Mouse (Mus musculus): Measurements from ENCODE around the gene Poc1a. TPM values are rescaled to one million over a fixed set of nuclear protein-coding genes. Genes with fewer than 3 reads are reported as not detected.

Gene Poc1a
- polyA plus RNA-seq, 1 experiment = 7.6 TPM

DNA sequence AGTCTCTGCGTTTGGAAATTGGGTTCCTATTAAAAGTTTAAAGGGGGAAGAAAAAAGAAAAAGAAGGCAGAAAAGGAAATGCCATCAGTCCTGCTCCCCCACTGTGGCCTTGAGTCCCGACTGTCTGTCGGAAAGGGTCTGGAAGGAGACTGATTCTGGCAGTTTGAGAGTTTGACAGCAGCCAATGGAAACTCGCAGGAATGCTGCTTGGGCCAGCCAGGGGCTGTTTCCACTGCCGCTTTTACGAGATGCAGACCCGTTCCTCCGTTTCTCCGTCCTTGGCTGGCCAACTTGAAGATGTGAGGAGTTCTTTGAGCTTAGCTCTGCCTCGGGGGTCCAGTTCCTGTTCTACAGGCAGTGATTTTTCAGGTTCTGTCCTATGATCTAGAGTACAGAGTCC, 67.4 kb downstream of the Poc1a start:
- Histone ChIP-seq H3K4me3 (no peak overlapping the region), H3K36me3 (ENCODE audit: control insufficient read depth, insufficient read depth) (no peaks in the 10 kb centered on the region), H3K4me2 (ENCODE audit: low read depth) (no peak overlapping the region), H3K79me2 (ENCODE audit: control insufficient read depth, insufficient read depth) (no peaks in the 10 kb centered on the region), H3K27me3 (ENCODE audit: control insufficient read depth, insufficient read depth, insufficient read length) (no peaks in the 10 kb centered on the region), H3ac (ENCODE audit: control insufficient read depth, insufficient read length) (no peak overlapping the region)
- no peak for TF ChIP-seq POLR2AphosphoS2 (IDR thresholded peaks at IDR 0.05; ENCODE audit: insufficient read length, low read depth)
- no peak for TF ChIP-seq MYOD1 (IDR thresholded peaks at IDR 0.05; ENCODE audit: control insufficient read depth in 1 of 3, insufficient read length in 2 of 3, low read depth in 2 of 3)
- no peak for TF ChIP-seq SRF (IDR thresholded peaks at IDR 0.05; ENCODE audit: control insufficient read depth, insufficient read length, low read depth)

DNA sequence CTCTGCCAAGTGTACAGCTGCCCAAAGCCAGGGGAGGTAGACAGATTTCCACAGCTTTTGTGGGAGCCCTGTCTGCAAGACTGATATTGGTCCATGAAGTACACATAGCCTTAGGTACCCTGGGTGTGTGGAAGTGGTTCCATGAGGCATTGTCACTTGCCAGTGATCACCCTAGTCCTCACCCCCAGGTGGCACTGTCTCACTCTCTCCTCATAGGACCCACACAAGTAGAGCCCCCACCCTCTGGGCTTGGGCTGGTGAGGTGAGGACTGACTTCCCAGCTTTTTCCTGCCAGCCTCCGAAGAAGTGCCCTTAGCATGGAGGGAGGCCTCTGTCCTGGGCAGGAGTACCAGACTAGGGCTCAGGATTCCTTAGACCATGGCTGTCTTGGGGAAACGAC, 68.2 kb downstream of the Poc1a start:
- Histone ChIP-seq H3ac (ENCODE audit: control insufficient read depth, insufficient read length) (no peak overlapping the region), H3K36me3 (ENCODE audit: control insufficient read depth, insufficient read depth) (no peaks in the 10 kb centered on the region), H3K4me2 (ENCODE audit: low read depth) (no peak overlapping the region), H3K79me2 (ENCODE audit: control insufficient read depth, insufficient read depth) (no peaks in the 10 kb centered on the region), H3K27me3 (ENCODE audit: control insufficient read depth, insufficient read depth, insufficient read length) (no peaks in the 10 kb centered on the region), H3K4me3 (no peak overlapping the region)
- no peak for TF ChIP-seq TCF12 (IDR thresholded peaks at IDR 0.05; ENCODE audit: insufficient read depth, poor library complexity, severe bottlenecking)
- no peak for TF ChIP-seq CEBPB (IDR thresholded peaks at IDR 0.05; ENCODE audit: insufficient read depth, poor library complexity, severe bottlenecking)
- TF ChIP-seq MAX (IDR thresholded peaks at IDR 0.05; ENCODE audit: low read depth) = no peak
- TF ChIP-seq MYOG (IDR thresholded peaks at IDR 0.05; ENCODE audit: control insufficient read depth in 1 of 3, insufficient read depth in 1 of 3, insufficient read length in 2 of 3, low read depth in 2 of 3) = no peak
- no peak for TF ChIP-seq MYOD1 (IDR thresholded peaks at IDR 0.05; ENCODE audit: control insufficient read depth in 1 of 3, insufficient read length in 2 of 3, low read depth in 2 of 3)
- TF ChIP-seq USF1 (IDR thresholded peaks at IDR 0.05; ENCODE audit: low read depth) = no peak
- TF ChIP-seq TCF3 (IDR thresholded peaks at IDR 0.05; ENCODE audit: insufficient read length, low read depth) = no peak
- no peak for TF ChIP-seq POLR2A (IDR thresholded peaks at IDR 0.05; ENCODE audit: insufficient read length, low read depth)
- TF ChIP-seq REST (IDR thresholded peaks at IDR 0.05; ENCODE audit: insufficient read depth, insufficient read length) = no peak
- no peak for TF ChIP-seq SRF (IDR thresholded peaks at IDR 0.05; ENCODE audit: control insufficient read depth, insufficient read length, low read depth)
- no peak for TF ChIP-seq E2F4 (IDR thresholded peaks at IDR 0.05; ENCODE audit: insufficient read depth)
- TF ChIP-seq POLR2AphosphoS2 (IDR thresholded peaks at IDR 0.05; ENCODE audit: insufficient read length, low read depth) = no peak

DNA sequence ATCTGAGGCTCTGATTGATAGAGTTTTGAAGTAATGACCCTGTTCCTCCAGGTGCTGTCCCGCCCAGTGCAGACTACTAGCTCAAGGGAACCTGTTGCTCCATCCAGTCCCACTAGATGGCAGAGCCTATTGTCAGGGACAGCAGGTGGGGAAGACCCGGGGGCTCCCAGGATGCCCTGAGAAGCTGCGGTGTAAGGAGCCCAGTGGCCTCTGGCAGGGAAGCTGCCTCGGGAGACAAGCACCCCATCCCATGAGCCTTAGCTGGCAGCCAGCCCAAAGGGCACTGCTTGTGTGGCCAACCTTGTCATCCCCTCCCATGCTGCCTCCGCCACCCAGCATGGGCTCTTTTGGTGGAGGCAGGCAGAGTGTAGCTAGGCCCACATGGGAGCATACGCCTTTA, 70.3 kb downstream of the Poc1a start:
- H3K27me3 ChIP-seq (ENCODE audit: control insufficient read depth, insufficient read depth, insufficient read length) = no peaks in the 10 kb centered on the region
- H3K4me2 ChIP-seq (ENCODE audit: low read depth) = no peak overlapping the region
- H3K4me3 ChIP-seq = no peak overlapping the region
- no peak overlapping the region for H3ac ChIP-seq (ENCODE audit: control insufficient read depth, insufficient read length)
- H3K36me3 ChIP-seq (ENCODE audit: control insufficient read depth, insufficient read depth) = no peaks in the 10 kb centered on the region
- TF ChIP-seq SRF (IDR thresholded peaks at IDR 0.05; ENCODE audit: control insufficient read depth, insufficient read length, low read depth) (no peak), POLR2A (IDR thresholded peaks at IDR 0.05; ENCODE audit: insufficient read length, low read depth) (no peak), CEBPB (IDR thresholded peaks at IDR 0.05; ENCODE audit: insufficient read depth, poor library complexity, severe bottlenecking) (no peak), MAX (IDR thresholded peaks at IDR 0.05; ENCODE audit: low read depth) (no peak), TCF12 (IDR thresholded peaks at IDR 0.05; ENCODE audit: insufficient read depth, poor library complexity, severe bottlenecking) (no peak), E2F4 (IDR thresholded peaks at IDR 0.05; ENCODE audit: insufficient read depth) (no peak), POLR2AphosphoS2 (IDR thresholded peaks at IDR 0.05; ENCODE audit: insufficient read length, low read depth) (no peak)
- H3K79me2 ChIP-seq (ENCODE audit: control insufficient read depth, insufficient read depth) = no peaks in the 10 kb centered on the region

DNA sequence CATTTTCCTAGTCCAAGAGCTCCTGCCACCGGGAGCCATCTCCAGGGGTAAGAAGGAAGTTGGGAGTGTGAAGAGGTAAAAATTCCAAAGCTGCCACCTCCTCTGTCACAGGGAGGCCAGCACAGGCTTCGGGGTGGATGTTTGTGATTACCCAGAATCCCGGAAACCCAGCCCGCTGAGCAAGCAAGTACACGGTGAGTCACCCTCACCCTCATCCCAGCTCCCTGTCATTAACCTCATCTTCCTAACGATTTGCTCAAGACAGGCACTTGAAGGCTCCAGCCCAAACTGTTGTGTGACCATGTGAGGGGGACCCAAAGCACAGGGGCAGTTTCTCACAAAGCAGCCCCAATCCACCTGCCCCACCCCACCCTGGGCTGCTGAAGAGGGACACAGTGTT, 72.9 kb downstream of the Poc1a start:
- TF ChIP-seq TCF12 (IDR thresholded peaks at IDR 0.05; ENCODE audit: insufficient read depth, poor library complexity, severe bottlenecking) = no peak
- TF ChIP-seq MAX (IDR thresholded peaks at IDR 0.05; ENCODE audit: low read depth) = no peak
- TF ChIP-seq POLR2A (IDR thresholded peaks at IDR 0.05; ENCODE audit: insufficient read length, low read depth) = no peak
- TF ChIP-seq POLR2AphosphoS2 (IDR thresholded peaks at IDR 0.05; ENCODE audit: insufficient read length, low read depth) = no peak
- TF ChIP-seq TCF3 (IDR thresholded peaks at IDR 0.05; ENCODE audit: insufficient read length, low read depth) = no peak
- TF ChIP-seq USF1 (IDR thresholded peaks at IDR 0.05; ENCODE audit: low read depth) = no peak
- no peak for TF ChIP-seq MYOG (IDR thresholded peaks at IDR 0.05; ENCODE audit: control insufficient read depth in 1 of 3, insufficient read depth in 1 of 3, insufficient read length in 2 of 3, low read depth in 2 of 3)
- no peak for TF ChIP-seq CEBPB (IDR thresholded peaks at IDR 0.05; ENCODE audit: insufficient read depth, poor library complexity, severe bottlenecking)
- no peak for TF ChIP-seq E2F4 (IDR thresholded peaks at IDR 0.05; ENCODE audit: insufficient read depth)
- no peak for TF ChIP-seq REST (IDR thresholded peaks at IDR 0.05; ENCODE audit: insufficient read depth, insufficient read length)
- TF ChIP-seq MYOD1 (IDR thresholded peaks at IDR 0.05; ENCODE audit: control insufficient read depth in 1 of 3, insufficient read length in 2 of 3, low read depth in 2 of 3) = no peak
- TF ChIP-seq SRF (IDR thresholded peaks at IDR 0.05; ENCODE audit: control insufficient read depth, insufficient read length, low read depth) = no peak
- H3K4me3 ChIP-seq = no peak overlapping the region
- no peak overlapping the region for H3ac ChIP-seq (ENCODE audit: control insufficient read depth, insufficient read length)
- no peaks in the 10 kb centered on the region for H3K36me3 ChIP-seq (ENCODE audit: control insufficient read depth, insufficient read depth)
- no peaks in the 10 kb centered on the region for H3K27me3 ChIP-seq (ENCODE audit: control insufficient read depth, insufficient read depth, insufficient read length)
- peak overlapping the region; percentile 56 for H3K4me2 ChIP-seq (ENCODE audit: low read depth)
- no peaks in the 10 kb centered on the region for H3K79me2 ChIP-seq (ENCODE audit: control insufficient read depth, insufficient read depth)

DNA sequence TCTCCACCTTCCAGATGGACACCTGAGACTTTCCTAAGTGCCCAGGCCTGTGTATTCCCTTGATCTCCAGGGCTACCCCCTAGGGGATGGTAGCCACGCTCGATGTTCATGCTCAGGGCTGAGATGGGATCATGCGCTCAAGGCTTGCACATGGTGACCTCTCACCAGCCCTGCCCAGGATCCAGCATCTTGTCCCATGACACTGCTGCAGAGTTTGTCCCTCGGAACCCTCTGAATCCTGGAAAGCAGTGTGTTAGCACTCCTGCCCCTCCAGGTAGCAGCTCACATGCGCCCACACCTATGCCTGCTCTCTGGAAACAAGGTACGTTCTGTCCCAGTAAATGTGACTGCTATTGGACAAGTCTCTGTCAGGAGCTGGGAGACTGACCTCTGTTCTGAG, 73.9 kb downstream of the Poc1a start:
- Histone ChIP-seq H3K27me3 (ENCODE audit: control insufficient read depth, insufficient read depth, insufficient read length) (no peaks in the 10 kb centered on the region), H3K79me2 (ENCODE audit: control insufficient read depth, insufficient read depth) (no peaks in the 10 kb centered on the region), H3K4me3 (no peak overlapping the region), H3K36me3 (ENCODE audit: control insufficient read depth, insufficient read depth) (no peaks in the 10 kb centered on the region), H3K4me2 (ENCODE audit: low read depth) (no peak overlapping the region), H3ac (ENCODE audit: control insufficient read depth, insufficient read length) (no peak overlapping the region)
- TF ChIP-seq E2F4 (IDR thresholded peaks at IDR 0.05; ENCODE audit: insufficient read depth) (no peak), MAX (IDR thresholded peaks at IDR 0.05; ENCODE audit: low read depth) (no peak), MYOD1 (IDR thresholded peaks at IDR 0.05; ENCODE audit: control insufficient read depth in 1 of 3, insufficient read length in 2 of 3, low read depth in 2 of 3) (no peak), MYOG (IDR thresholded peaks at IDR 0.05; ENCODE audit: control insufficient read depth in 1 of 3, insufficient read depth in 1 of 3, insufficient read length in 2 of 3, low read depth in 2 of 3) (no peak), SRF (IDR thresholded peaks at IDR 0.05; ENCODE audit: control insufficient read depth, insufficient read length, low read depth) (no peak), POLR2AphosphoS2 (IDR thresholded peaks at IDR 0.05; ENCODE audit: insufficient read length, low read depth) (no peak), POLR2A (IDR thresholded peaks at IDR 0.05; ENCODE audit: insufficient read length, low read depth) (no peak), CEBPB (IDR thresholded peaks at IDR 0.05; ENCODE audit: insufficient read depth, poor library complexity, severe bottlenecking) (no peak), USF1 (IDR thresholded peaks at IDR 0.05; ENCODE audit: low read depth) (no peak), TCF3 (IDR thresholded peaks at IDR 0.05; ENCODE audit: insufficient read length, low read depth) (no peak), TCF12 (IDR thresholded peaks at IDR 0.05; ENCODE audit: insufficient read depth, poor library complexity, severe bottlenecking) (no peak), REST (IDR thresholded peaks at IDR 0.05; ENCODE audit: insufficient read depth, insufficient read length) (no peak)

All from myocyte (in vitro differentiated cells).